Mouse (Mus musculus) E14TG2a.4 (cell line): ENCODE results near the gene Gabra4.

ENCODE experiments used
- H3K27me3 ChIP-seq: 2 replicates; pipeline ENCODE4 v1.6.1; 2014; ENCODE audit warnings: low read length, control low read depth; ENCODE audit not compliant: insufficient read depth
- H3K36me3 ChIP-seq: 2 replicates; pipeline ENCODE4 v1.6.1; 2014; ENCODE audit warnings: low read length, control low read depth; ENCODE audit not compliant: insufficient read depth
- H3K4me1 ChIP-seq: replicated peaks from 2 replicates; pipeline ENCODE4 v1.6.1; 2014; ENCODE audit warnings: low read depth, low read length, control low read depth
- H3K4me3 ChIP-seq: replicated peaks from 2 replicates; pipeline ENCODE4 v1.5.1; 2014; ENCODE audit warnings: mild to moderate bottlenecking, low read length
- H3K9me3 ChIP-seq: 2 replicates; pipeline ENCODE4 v1.6.1; 2014; ENCODE audit warnings: low read length, control low read depth
- CTCF ChIP-seq: conservative IDR thresholded peaks from 2 replicates; pipeline ENCODE4 v1.5.1; 2014; ENCODE audit warnings: low read length
- NANOG ChIP-seq: IDR thresholded peaks from 2 replicates; pipeline ENCODE4 v1.6.1; 2014; ENCODE audit warnings: borderline replicate concordance, low read length, mixed read lengths
- POU5F1 ChIP-seq: IDR thresholded peaks from 2 replicates; pipeline ENCODE4 v1.6.1; 2014; ENCODE audit warnings: low read length, borderline replicate concordance

Gabra4 gene

GRCm38 (mm10) chr5:71658115-71658497 is at the start of gene Gabra4:
TSS of gene Gabra4 (minus strand) at chr5:71658308.
- Histone ChIP-seq H3K4me1 (peaks cover 16% of the 10 kb centered on the region; the same call in 1 of the 2 replicates), H3K36me3 (no peaks in the 10 kb centered on the region), H3K9me3 (no peaks in the 10 kb centered on the region), H3K27me3 (peaks cover 48% of the 10 kb centered on the region), H3K4me3 (peak within 1 kb of the TSS; percentile 81)
- TF ChIP-seq NANOG, result no peak
- no peak for TF ChIP-seq CTCF
- no peak for TF ChIP-seq POU5F1

- TF ChIP-seq NANOG, result no peak
- no peak for TF ChIP-seq POU5F1
- TF ChIP-seq CTCF, result no peak
Observed at GRCm38 (mm10) chr5:71701273-71701614, 43.1 kb upstream of the Gabra4 start.

GRCm38 (mm10) chr5:71700468-71701272 is 42.6 kb upstream of the Gabra4 start:
- no peaks in the 10 kb centered on the region for H3K36me3 ChIP-seq
- peak overlapping the region; percentile 76 for H3K4me3 ChIP-seq
- no peaks in the 10 kb centered on the region; the same call in 1 of the 2 replicates for H3K4me1 ChIP-seq
- no peaks in the 10 kb centered on the region for H3K9me3 ChIP-seq
- no peak for TF ChIP-seq NANOG
- TF ChIP-seq POU5F1, result no peak
- no peak for TF ChIP-seq CTCF
- H3K27me3 ChIP-seq, result peaks cover 25% of the 10 kb centered on the region

More at GRCm38 (mm10) chr5:71701273-71701614, 43.1 kb upstream of the Gabra4 start:
- Histone ChIP-seq H3K27me3 (peaks cover 25% of the 10 kb centered on the region), H3K4me1 (no peaks in the 10 kb centered on the region; the same call in 1 of the 2 replicates), H3K36me3 (no peaks in the 10 kb centered on the region), H3K4me3 (peak overlapping the region; percentile 76), H3K9me3 (no peaks in the 10 kb centered on the region)

GRCm38 (mm10) chr5:71699696-71700467 is 41.8 kb upstream of the Gabra4 start:
- peaks cover 25% of the 10 kb centered on the region for H3K27me3 ChIP-seq
- no peaks in the 10 kb centered on the region; the same call in 1 of the 2 replicates for H3K4me1 ChIP-seq
- no peak overlapping the region for H3K4me3 ChIP-seq
- H3K36me3 ChIP-seq, result no peaks in the 10 kb centered on the region
- no peak for TF ChIP-seq CTCF
- no peak for TF ChIP-seq POU5F1
- no peak for TF ChIP-seq NANOG
- H3K9me3 ChIP-seq, result no peaks in the 10 kb centered on the region

GRCm38 (mm10) chr5:71665593-71665992 is 7.5 kb upstream of the Gabra4 start:
- H3K27me3 ChIP-seq, result no peaks in the 10 kb centered on the region
- TF ChIP-seq POU5F1 (no peak), NANOG (no peak), CTCF (no peak)
- no peaks in the 10 kb centered on the region for H3K36me3 ChIP-seq
- no peaks in the 10 kb centered on the region for H3K4me1 ChIP-seq
- no peaks in the 10 kb centered on the region for H3K9me3 ChIP-seq
- no peak overlapping the region for H3K4me3 ChIP-seq

GRCm38 (mm10) chr5:71657482-71658114 is 510 bp downstream of the Gabra4 start, which contains the start of gene Gabrb1:
TSS of gene Gabrb1 (plus strand) at chr5:71658113.
- TF ChIP-seq NANOG, result no peak
- no peak for TF ChIP-seq POU5F1
- no peak for TF ChIP-seq CTCF
- Histone ChIP-seq H3K27me3 (peaks cover 48% of the 10 kb centered on the region), H3K4me3 (peak within 1 kb of the TSS; percentile 81), H3K36me3 (no peaks in the 10 kb centered on the region), H3K9me3 (no peaks in the 10 kb centered on the region), H3K4me1 (peaks cover 16% of the 10 kb centered on the region; the same call in 1 of the 2 replicates)

GRCm38 (mm10) chr5:71656771-71657170 is 1.3 kb downstream of the Gabra4 start:
- H3K9me3 ChIP-seq, result no peaks in the 10 kb centered on the region
- no peaks in the 10 kb centered on the region for H3K36me3 ChIP-seq
- TF ChIP-seq CTCF, result no peak
- no peak for TF ChIP-seq NANOG
- TF ChIP-seq POU5F1, result no peak
- peak overlapping the region; percentile 81; the same call in 1 of the 2 replicates for H3K4me3 ChIP-seq
- H3K4me1 ChIP-seq, result peaks cover 16% of the 10 kb centered on the region; the same call in 1 of the 2 replicates
- H3K27me3 ChIP-seq, result peaks cover 48% of the 10 kb centered on the region

GRCm38 (mm10) chr5:71654056-71654455 is 4.1 kb downstream of the Gabra4 start:
- Histone ChIP-seq H3K36me3 (no peaks in the 10 kb centered on the region), H3K27me3 (peaks cover 36% of the 10 kb centered on the region), H3K4me3 (no peak overlapping the region), H3K9me3 (no peaks in the 10 kb centered on the region), H3K4me1 (peaks cover 16% of the 10 kb centered on the region; the same call in 1 of the 2 replicates)
- no peak for TF ChIP-seq NANOG
